Mouse (Mus musculus) telencephalon, adult 2 months (tissue): ENCODE measurements around the gene Hspb3.

Source experiments
- DNase-seq: peaks from one replicate; pipeline ENCODE4 v3.0.0-alpha.2; 2011; ENCODE audit warnings: low read depth, low spot score

The Hspb3 gene

DNA sequence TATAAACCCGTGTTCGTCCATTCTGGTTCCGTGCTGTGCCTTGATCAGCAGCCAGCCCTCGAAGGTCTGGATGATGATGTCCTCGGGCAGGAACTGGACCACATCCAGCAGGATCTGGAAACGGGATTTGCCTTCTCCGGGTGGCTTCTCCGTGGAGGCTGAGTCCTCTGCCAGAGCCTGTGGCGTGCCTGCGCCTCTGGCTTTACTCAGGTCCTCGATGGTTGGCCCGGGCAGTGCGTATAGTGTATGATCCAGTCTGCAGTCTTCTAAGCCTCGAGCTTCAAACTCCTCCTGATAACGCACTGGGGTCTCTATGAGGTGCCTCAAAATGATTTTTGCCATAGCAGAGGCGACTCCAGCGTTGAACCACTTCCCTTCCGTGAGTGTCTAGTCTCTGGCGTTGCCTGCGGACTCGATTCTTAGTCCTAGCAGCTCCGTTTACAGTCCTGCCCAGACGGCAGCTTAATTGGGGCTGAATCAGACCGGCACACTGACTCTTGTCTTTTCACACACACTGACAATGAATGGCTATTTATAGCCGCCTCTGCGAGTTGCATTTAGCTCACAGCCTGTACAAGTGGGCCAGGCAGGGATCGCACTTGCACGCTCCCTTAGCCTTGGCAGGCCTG lies at the start of gene Hspb3:
Gene Hspb3 (minus strand): TSS at position 526 of the 629 bp plus-strand sequence.
- no peak for DNase-seq

DNA sequence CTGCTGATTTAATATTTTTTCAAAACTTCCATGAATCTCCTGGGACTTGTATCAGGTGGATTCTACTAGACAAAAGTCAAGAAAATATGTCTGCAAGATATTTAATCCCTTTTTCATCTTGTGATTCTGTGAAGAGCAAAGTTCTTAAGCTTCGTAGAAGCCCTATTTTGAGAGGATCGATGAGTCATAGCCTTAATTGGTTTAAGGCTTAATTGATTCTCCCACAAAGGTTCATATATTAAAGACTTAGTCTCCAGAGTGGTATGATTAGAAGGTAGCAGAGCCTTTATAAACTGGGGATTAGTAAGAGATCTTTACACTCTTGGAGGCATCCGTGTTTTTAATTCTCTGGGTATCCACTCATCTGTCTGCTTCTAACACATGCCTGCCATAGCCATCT lies 49.7 kb upstream of the Hspb3 start:
- DNase-seq: no peak

DNA sequence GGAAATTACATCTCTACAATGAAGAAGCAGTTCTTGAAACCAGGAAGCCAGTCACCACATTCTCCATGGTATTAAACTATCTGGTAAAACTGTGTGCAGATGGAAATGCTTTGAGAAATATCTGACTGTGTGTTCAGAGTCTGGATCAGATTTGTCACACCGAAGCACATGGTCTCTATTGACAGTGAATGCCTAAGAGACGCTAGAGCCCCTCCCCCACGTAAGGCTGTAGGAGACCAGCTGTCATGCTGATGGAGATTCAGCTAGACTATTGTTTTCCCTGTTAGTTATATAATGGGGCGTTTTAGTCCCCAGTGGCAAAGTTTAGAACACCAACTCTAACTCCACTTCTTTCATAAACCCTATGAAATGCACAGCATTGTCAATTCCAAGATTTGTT lies 42.7 kb upstream of the Hspb3 start:
- no peak for DNase-seq

DNA sequence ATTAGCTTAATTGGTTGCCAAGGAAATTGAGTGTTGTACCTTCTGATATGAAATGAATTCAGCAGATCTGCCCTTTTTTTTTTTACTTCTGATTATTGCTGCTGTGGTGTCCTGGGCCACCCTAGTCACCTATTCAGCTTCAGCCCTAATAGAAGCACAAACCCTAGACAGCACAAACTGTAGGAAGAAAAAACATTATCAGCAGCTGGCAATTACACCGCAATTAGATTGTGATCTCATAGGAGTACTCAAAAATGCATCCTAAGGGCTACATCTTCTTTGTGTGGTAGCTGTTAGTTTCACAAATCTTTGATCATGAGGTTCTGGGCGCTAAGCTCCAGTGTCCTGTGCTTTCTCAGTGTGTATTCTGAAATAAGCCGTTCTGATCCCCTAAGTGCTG lies 37.7 kb upstream of the Hspb3 start:
- no peak for DNase-seq

DNA sequence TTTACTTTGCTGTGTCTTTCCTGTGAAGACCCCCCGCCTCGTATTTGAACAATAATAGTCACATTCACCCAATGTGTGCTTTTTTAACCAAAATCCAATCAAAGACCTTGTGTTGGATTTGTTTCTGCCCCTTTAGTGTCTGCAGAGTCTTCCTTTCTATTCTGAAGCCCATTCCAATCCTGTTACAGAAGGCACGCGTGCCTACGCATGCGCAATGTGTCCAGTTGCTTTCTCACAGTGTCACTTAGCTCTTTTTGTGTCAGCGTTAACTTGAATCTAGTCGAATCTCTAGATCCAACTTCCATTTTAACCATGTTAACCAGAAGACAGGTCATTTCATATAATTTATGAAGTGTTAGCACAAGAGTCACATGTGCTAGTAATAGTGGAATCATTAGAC lies 36.5 kb upstream of the Hspb3 start:
- DNase-seq: no peak

DNA sequence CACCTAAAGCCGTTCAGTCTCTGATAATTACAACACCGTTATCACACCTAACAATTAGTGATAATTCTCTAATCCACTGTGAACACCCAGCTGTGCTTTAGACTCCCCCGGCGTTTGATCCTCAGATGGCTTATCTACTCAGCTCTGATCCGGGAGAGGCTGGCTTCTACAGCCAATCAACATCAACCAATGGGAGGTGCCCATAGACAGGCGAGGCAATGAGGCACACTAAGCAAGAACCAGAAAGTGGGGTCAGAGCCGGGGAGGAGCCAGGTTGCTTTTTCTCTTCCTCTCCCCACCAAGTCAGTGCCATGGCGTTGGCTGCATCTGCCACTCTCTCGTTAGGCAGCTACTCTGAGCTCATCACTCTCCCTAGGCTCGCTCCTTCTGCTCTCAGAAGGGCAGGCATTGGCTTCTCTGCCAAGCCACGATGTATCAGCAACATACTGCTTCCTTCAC lies 36.0 kb upstream of the Hspb3 start:
- no peak for DNase-seq

DNA sequence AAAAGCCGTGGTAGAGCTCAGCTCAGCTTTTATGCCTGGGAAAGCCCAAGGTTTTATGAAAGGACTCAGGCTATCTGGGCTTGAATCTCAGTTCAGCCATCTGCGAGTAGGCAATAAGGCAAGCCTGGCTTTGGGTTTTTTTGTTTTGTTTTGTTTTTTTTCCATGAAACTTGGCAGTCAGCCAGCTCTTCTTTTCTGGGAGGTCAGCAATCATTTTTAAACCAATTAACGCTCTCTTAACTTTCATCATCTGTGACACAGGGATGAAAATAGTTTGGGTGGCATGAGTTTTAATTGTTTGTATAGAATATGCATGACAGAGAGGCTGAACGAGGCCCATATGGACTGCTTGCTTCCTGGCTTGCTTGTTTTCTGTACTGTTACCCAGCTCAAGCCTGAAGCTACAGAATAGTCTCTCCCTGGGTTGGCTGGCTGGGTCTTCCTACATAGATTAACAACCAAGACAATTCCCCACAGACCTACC lies 33.4 kb upstream of the Hspb3 start:
- no peak for DNase-seq

DNA sequence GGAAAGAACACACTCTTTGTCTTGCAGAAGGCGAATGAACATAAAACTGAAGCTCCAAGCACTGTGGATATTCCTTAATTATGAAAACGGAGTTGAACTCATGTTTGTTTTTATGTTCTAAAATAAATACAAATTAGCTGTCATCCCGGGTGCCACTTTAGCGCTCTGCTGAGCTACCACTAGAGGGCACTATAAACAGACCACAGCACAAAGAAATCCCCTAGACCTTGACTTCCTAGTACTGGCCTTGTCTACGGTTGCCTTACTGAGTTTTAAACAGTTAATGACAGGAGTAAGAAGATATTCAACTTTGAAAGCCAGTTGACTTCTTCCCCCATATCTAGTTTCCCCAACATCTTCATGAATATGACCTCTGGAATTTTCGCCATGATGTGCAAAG lies 29.9 kb upstream of the Hspb3 start:
- no peak for DNase-seq

DNA sequence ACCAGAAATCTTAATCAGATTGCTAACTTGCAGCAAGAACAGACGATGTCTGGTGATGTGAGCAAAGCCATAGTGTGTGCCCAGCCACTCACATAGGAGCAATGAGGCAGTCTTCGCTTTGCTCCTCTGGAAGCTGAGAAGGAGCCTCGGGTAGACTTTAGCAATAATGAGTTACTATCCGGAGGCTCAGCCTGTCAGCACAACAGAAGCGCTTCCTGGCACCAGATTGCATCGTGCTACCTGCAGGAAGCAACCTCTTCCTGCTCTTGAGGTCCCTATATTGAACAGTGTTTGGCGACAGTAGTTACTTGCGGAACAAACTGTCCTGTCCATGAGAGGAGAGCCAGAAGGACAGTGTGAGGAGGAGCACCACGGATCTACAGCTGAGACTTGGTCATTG lies 28.2 kb upstream of the Hspb3 start:
- no peak for DNase-seq

DNA sequence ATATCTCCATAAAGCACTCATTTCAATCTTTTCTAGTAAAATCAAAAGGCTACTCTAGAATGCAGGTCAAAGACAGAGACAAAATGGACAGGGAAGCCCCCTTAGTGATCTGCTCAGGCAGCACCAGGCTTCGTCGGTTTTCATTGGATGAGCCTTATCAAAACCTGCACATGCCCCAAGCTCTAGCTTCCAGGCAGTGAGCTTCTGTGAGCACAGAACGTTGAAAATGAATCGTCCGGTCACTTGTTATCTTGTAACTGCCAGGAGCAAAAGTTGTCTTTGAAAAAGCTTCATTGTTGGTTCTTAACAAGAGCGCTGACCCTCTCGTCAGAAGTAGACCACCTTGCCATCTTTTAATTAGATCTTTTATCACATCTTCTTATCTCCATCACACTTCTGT lies 26.4 kb upstream of the Hspb3 start:
- no peak for DNase-seq

DNA sequence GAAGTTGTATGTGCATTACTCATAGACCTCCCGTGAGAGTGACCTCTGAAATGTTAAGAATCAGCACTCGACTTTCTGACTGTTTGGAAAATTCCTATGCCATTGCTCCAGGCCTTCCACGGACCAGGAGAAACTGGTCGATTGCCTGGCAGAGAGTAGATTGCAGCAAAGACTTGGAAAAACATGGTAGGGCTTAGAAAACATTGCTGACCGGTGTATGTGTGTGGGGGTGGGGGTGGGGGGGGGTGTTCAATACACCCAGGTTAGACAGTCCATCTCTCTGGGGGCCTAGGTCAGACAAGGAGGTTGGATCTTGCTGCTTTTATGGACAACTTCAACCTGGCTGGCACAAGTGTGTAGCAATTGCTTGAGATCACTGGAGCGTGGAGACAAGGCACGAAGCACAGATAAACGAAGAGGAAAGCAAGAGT lies 23.2 kb upstream of the Hspb3 start:
- no peak for DNase-seq

DNA sequence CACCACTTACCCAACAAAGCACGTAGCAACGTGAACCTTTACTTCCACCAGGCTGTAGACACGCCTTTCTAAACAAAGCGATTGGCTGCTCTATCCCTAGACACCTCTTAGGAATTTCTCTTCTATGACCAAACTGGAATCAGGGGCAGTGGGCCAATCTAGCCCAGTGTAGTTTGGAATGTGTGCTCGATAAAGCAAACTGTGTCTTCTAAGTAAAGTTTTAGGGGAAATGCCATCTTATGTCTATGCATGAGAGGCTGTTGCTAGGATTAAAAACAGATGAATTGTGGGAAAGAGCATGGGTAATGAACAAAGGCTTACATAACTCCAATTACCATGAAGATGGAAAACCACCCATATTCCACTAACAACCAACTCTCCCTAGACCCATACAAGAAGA lies 19.3 kb upstream of the Hspb3 start:
- no peak for DNase-seq

DNA sequence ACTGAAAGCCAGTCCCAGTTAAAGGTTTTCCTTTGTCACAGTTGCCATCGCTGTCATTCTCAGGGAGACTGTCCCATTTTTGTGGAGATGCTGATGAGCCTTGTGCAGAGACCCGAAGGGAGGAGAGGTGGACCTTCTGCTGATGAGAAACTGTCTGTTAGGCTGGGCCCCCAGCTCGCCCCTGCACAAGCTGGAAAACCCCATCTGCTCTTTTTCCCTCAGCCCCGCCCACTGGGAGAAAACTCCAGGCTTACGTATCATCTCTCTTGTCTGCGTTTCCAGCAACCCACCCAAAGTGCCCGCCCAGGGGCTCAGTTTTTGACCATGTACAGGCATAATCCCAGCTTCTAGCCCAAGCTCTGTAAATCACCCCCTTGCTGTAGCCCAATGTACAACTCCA lies 17.2 kb upstream of the Hspb3 start:
- DNase-seq: no peak

DNA sequence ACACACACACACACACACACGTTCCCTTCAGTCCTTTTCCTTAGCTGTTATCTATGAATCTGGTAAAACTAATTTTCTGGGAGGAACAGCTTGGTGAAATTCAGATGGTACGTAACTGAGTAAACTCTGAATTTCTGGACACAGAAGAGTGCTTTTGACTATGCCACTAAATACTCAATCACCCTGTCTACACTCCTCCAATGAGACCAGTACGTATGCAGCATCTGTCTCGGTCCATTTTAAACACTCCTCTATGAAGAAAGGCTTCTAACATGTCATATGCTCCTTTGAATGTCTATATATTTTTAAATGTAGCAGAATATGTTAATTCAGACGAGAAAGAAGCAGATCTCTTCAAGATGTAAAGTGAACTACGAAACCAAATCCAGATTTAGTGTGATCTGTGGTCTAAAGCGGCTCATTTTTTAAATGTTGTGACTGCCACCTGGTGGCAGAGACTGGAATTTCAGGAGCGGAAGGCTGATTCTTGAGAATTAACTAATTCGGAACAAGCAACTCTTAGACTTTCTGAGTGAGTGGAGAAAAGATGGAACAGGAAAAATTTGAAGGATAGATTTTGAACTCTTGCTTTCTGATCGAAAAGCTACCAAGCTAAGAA lies 6.1 kb upstream of the Hspb3 start:
- peak; percentile 66 for DNase-seq

DNA sequence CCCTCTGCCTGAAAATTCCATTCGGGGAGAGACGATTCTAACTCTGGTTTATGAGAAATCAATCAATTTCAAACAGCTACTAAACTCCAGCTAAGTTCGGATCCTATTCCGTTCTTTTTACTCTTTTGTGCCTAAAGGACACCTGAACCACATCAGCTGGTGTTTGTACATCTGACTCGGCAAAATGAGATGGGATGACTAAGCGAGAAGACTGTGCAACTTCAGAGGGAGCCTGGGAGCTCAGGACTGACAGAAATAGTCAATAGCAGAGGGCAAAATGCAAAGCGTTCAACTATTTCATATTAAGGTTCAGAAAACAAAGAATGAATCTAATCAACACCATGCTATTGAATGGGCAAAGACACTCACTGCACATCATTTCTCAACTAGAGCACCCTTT lies 407 bp upstream of the Hspb3 start:
- no peak for DNase-seq

DNA sequence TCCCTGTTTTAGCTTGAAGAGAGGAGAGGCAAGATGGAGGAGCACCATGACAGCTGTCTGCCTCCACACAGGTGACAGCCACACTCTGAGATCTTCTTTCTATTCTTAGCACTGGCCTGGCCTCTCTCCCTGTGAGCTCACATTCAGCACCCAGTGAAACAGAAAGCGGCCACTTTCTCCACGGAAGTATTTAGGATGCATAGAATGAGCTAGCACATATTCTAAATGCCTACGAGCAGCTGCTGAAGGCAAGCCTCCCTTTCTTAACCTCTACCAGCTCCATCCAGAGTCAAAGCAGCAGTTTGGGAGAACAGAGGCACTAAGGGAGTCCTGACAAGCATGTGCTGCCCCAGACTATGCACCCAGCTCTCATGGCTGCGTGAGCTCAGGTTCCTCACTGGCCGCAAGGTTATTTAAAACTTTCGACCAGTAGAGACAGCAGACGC lies 1.6 kb downstream of the Hspb3 start:
- no peak for DNase-seq

DNA sequence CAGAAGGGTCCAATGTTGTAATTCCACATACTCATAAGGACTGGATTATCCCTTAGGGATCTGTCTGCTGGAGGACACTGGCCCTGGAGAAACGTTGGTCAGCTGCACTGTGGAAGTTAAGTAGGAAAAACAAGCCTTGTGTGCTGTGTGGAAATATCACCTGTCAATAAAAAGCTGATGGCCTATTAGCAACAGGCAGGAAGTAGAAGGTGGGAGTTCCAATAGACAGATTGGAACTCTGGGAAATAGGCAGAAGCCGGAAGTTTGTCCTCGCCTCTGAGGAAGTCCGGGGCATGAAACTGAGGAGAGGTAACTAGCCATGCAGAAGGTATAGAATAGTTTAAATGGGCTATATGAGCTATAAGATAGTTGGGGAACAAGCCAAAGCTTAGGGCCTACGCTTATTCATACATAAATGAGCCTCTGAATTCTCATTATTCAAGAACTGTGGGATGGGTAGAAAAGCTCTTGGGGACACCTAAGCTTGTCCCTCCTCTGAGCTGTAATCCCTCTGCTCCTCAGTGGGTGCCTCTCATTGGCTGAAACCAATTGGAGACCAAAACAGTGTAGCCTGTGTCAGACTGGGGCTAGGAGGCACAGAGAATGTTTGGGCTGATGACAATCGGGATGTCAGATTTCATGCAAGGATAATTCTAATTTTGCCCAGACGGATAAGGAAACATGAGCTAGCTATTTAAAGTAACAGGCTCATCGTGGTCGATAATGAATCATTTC lies 2.7 kb downstream of the Hspb3 start:
- DNase-seq: no peak

DNA sequence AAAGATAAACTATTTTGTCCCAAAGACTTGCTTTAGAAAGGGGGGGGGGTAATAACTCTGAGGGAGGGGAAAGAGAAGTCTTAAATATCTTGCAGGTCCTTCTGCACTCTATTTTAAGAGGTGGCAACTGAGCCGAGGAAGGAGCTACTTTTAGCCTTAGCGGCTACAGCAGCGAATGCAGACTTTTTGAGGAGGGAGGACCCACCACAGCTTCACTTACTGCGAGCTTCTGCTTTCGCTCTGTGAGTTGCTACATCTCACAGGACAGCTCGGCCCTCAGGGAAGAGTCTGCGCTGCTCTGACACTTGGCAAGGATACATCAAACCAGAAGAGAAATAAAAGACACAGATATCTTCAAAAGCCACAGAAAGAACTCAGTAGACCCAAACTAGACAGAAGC lies 6.3 kb downstream of the Hspb3 start:
- DNase-seq: peak; percentile 70

DNA sequence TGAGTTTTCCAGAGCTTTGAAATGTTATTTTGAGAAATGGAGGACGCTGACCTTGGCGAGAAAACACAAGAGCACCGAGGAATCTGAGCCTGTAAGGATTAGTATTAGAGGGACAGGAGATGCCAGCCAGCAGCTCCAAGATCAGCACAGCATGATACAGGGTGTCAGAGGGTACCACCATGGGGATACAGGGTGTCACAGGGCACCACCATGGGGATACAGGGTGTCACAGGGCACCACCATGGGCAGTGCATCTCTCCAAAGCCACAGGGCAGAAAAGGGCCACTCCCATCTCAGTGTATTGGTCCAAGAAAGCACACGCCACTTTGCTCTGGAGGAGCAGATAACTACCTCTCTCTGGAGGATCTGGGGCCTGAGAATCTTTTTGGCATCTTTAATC lies 6.8 kb downstream of the Hspb3 start:
- no peak for DNase-seq

DNA sequence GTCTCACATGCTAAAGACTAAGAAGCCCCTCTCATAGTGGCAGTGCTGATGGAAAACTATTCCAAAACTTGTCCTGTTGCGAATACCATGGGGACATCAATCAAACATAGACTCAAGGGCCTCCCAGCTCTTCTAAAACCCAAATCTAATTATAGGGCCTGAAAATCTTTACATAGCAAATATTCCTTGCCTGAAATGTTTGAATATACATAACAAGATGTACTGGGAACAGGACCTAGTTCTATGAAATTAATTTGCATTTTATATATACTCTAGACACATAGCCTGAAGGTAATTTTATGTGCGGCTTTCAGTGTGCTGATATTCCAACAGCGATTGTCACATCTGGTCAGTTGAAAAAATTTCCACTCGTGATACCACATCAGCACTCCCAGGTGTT lies 8.0 kb downstream of the Hspb3 start:
- no peak for DNase-seq

DNA sequence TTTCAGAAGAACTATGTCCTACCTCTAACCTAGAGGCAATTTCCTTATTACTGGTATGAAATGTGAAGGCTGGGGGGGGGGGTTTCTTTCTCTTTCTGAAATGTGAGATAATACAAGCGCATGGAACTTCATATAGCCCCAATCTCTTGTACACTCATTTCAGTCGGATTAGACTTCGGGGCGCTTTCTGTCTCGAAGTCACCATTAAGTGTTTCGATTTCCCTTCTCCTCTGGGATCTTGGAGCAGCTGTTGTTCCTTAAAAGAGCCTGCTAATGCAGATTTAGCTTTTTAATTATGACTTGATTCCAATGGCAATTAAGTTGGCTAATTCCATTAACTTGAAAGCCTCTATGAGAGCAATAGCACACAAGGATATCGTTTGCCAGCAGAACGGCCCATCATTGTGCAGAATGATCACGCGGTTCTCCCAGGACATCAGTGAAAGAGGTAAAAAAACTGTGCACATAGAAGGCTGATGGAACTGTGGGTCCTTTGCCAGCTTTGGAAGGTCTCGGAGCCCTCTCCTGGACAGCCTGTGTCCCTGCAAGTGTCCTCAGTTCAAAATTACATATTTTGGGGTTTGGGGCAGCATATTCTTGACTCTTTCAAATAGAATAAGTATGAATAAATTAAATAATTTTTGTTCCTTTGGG lies 22.4 kb downstream of the Hspb3 start:
- no peak for DNase-seq

DNA sequence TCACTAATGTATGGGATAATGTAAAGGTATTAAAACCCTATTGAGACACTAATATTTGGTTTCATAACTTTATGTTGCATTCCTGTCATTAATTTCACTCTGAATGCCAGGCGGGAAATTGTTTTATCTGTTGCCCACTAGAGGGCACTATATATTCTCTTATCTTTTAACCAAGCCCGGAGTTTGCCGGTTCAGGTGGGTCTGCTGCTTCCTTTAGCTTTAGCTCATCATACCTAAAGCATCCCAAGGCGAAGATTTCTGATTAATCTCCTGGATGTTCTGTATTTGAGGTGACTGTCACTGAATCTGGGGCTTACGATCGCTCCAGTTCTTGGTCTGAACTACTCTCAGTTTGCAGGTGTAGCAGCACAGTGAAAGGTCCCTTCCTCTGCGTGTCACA lies 24.6 kb downstream of the Hspb3 start:
- no peak for DNase-seq
